Mouse (Mus musculus): ENCODE results near the gene Hfm1.

Hfm1 gene

DNA sequence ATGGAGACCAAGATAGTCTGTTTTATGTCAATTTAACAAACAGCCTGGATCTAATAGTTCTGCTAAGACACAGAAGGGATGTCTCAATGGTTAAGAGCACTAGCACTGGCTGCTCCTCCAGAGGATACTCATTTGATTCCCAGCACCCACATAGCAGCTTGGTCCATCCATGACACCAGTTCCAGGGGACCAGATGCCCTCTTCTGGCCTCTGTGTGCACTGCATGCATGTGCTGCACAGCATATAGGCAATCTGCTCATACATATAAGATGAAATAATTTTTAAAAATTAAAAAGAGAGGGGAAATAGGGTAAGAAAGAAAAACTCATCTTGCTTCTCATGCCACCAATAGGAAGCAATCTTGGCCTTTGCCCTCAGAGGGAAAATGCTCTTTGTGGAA, 79.1 kb downstream of the Hfm1 start:
- DNase-seq (ENCODE audit: low read depth, low spot score), result no peak

DNA sequence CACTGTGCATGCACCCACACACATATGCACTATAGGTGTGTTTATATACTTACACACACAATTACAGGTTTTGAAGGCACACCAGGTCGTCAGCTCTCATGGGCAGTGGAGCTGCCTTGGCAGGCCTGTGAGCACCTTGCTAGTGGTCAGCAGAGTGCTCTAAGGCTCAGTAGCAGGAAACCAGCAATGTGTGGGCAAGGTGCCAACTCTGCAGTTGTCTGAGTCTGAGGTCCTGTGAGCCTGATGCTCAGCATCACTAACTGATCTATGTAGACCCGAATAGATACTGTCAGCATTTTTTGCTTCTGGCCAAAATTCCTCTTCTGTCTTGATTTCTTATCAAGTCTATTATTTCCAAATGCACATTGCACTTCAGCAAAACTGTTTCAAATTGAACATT, 82.2 kb downstream of the Hfm1 start:
- DNase-seq (ENCODE audit: low read depth, low spot score), result no peak

DNA sequence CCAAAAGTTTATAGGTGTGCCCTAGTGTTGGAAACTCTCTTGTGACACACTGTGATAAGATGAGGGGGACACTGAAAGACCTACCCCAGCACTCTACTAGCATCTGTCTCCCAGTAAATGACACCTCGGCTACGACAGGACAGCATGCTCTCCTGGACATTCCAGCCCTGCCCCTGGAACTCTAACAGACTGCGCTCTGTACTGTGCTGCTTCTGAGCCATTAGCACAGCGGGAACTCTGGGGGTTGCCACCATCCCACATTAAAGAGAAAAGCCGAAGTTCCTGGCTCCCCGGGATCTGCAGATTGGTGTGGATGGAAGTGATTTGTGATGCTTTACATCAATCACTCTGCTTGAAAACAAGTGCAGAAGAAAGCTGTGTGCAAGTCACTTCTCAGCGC, 93.1 kb downstream of the Hfm1 start:
- DNase-seq (ENCODE audit: low read depth, low spot score), result no peak

DNA sequence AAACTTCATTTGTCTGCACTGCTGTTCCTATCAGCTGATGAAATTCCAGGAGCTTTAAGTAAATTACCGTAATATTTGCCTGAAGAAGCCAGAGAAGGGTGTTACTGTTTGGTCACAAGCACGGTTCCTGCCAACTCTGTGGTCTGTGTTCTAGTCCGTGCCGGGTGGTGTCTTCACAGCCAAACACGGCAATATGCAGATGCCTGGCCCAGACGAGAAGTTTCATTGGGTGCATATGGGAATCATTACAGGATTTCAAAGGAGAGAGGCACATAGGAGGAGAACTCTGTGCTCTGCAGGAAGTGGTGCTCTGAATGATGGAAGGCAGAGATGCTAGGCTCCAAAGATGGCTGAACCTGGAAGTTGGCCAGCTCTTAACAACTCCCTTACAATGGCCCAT, 94.7 kb downstream of the Hfm1 start:
- no peak for DNase-seq (ENCODE audit: low read depth, low spot score)

DNA sequence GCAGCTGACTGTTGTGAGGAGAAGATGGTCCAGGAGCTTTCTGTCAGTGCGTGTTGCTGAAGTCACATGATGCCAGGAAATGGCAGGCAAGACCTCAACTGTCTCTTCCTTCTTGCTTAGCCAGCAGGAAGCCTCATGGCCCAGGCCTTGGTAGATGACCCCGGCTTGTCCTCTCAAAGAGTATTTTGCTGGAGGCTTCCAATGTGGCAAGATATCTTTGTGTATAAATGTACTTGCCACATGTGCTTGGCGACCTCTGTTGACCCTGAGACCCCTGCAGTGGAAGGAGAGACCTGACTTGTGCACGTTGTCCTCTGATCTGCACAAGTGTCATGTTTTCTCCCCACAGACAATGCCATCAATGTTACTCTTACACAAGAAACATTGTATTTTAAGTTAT, 95.3 kb downstream of the Hfm1 start:
- DNase-seq (ENCODE audit: low read depth, low spot score), result no peak

DNA sequence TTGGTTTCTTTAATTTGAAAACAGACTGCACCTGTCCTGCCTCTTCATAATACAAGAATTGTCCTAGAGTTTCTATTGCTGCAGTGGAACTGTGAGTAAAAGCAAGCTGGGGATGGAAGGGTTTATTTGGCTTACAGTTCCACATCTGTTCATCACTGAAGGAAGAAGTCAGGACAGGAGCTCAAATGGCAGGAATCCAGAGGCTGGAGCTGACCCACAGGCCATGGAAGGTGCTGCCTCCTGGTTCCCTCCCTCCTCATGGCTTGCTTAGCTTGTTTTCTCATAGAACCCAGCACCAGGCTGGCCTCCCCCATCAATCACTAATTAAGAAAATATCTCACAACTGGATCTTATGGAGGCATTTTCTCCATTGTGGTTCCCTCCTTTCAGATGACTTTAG, 99.4 kb downstream of the Hfm1 start:
- no peak for DNase-seq (ENCODE audit: low read depth, low spot score)

DNA sequence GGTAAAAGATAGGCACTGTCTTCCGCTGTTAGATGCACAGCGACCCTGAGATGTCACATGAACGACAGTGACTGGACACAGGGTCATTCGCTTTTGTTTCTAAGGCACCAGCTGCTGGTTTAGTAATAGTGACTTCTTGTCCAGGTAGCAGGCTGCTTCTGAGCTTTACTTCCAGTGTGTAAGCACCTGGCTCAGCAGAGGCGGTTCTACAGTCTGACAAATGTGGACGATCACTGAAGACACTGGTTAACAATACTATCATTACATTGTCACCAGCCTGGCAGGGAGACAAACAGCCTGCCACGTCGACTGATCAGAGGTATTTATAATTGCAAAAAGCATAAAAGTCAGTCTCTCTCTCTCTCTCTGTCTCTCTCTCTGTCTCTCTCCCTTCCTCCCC, 100.1 kb downstream of the Hfm1 start:
- DNase-seq (ENCODE audit: low read depth, low spot score), result no peak

DNA sequence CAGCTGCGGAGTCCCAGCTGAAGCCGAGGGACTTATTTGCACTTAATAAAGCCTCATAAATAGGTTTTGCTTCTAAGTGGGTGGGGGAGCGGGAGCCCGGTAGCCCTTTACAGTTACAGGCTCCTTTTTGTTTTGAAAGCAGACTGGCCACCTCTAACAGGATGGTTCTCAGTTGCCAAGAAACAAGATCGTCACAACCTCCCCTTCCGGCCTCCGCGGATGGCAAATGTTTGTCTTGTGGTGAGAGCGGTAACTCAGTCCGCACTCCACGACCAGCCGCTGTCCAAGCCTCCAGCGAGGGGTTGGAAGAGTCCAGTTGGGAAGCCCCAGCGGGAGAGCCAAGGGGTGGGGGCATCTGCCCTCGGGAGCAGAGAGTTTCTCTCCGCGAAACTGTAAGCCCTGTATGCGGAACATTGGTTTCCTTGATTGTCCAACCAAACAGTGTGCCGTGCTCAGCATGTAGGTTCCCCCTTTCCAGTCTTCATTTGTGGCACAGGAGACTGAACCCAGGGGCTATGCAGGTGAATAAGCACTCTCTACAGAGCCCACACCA, 100.7 kb downstream of the Hfm1 start:
- no peak for DNase-seq (ENCODE audit: low read depth, low spot score)

DNA sequence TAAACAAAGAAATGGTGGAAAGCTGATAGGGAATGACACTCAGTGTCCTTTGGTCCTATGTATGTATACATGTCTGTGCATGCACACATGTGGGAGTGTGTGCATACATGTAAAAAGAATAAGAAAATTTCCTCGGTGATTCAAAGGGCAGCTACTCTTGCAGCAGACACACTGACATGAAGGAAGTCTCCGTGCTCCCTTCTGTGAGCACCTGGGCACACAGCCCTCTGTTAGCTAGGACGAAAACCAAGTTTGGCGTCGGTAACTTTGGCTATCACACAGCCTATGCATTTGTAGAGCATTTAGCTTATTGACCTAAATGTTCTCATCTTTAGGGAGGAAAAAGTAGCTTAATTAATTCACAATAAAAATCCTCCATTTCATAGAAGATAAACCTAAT, 101.4 kb downstream of the Hfm1 start:
- no peak for DNase-seq (ENCODE audit: low read depth, low spot score)

DNA sequence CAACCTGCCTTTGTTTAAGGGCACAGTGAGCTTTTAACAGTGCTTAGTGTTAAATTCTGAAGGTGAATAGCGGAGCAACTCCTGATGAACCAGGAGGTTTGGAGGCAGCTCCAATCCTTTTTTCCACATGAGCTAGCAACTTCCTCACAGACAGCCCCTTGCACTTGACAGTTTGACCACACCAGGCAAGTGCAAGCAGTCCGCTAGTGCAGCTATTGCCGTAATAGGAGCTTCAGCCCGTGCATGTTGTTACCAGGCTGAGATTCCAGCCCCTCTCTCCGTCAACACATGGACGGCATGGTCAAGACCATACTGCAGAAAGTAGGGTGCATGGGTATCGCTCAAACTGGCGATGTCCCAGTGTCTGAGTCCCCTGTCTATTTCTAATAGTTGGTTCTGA, 106.5 kb downstream of the Hfm1 start:
- no peak for DNase-seq (ENCODE audit: low read depth, low spot score)

DNA sequence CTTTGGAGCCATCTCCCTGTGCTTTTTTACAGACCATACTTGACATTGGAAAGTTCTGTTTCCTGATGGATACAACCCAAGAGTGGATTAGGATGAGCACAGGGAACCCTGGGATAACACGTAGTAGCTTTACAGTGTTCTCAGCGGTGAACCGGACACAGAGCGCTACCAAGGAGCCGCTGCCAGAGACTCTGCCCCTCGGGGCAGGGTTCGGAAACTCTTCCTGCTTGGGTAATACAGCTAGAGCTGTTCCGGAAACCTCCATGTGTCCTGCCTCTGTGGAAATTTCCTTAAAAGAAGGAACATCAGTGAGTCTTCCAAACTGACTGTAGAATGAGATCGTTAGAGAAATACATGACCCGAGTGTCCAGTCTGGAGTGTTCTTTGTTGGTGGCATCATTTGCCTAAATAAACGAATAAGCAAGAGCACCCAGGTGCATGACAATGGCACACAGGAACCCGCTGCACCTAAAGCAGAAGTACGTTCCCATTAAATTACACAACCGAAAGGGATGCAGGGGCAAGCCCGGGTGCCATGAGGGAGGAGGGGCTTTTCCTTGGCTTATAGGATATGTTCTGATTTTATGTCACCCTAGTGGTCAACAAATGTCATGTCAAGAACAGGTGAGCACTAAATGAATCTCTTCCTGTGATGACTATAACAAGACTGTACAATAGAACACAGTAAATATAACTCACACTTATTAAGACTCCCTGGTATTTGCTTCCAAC, 110.0 kb downstream of the Hfm1 start:
- DNase-seq (ENCODE audit: low read depth, low spot score), result peak; percentile 6

DNA sequence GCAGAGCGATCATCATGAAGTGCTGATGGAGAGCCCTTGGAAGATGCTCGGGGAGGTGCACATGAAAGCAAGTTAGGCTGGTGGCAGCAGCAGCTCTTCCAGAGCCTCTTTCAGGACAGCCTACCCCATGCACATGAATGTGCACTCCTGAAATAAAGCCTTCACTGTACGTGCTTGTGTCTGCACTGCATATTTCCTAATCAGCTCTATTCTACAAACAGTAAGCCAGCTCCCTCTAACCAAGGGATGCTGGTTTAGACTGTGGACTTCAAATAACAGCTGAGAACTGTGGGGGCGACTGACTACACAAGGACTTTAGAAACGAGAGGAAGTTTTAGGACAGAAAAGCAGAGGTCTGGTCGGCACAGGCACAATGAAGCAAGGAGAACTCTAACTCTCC, 111.5 kb downstream of the Hfm1 start:
- DNase-seq (ENCODE audit: low read depth, low spot score), result no peak

DNA sequence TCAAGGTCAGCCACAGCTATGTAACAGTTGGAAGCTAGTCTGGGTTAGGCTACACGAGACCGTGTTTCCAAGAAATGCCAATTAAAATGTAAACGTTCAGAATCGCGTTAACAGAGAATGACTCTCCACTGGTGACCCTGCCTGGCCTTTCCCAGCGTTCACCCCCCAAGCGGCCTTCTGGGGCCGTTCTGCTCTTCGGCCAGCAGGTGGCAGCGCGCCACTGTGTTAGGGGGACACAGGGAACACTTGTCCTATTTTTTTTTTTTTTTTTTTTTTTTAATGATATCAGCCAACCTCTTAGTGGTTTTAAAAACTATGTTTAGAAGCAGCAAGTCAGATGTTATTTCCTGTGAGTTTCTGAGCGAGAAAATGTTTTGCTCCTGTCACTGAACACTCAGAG, 123.0 kb downstream of the Hfm1 start:
- peak; percentile 81 for DNase-seq (ENCODE audit: low read depth, low spot score)

DNA sequence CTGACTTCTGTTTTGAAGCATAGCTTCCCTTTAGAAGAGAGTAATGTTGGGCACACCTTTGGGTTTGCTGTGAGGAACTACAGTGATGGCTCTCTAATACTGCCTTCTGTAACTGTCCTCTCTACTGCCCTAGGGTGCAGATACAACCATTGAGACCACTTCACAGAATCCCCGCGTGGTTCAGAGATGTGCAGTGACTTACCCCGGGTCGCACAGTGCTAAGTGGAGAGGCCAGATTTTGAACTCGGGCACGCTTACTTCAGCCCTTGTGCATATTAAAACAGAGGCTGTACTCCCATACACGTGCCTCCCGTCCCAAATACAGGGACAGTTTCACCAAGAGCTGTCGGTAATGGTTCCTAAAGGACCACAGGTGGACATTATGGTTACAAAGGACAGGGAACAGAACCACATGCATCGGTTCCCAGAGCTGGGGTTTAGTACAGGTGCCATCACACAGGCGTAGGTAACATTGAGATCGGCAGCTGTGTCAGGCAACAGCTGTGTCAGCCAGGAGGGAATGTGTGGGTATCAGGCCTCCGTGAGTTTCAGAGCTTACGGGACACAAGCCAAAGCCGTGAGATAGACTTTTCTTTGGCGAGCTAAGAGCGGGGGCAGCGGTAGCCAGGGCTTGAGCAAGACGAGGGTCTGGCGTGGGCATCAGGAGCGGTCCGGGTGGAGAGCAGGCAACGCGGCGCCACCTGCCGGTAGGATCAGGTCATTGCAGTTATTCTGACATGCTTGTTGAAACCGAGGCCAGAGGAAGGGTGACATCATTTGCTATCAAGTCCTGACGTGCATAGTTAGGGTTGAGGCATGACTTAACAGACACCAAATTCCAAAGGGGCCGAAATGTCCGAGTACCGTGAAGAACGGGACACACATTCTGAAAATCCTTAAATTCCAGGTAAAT, 124.0 kb downstream of the Hfm1 start:
- peak; percentile 89 for DNase-seq (ENCODE audit: low read depth, low spot score)

DNA sequence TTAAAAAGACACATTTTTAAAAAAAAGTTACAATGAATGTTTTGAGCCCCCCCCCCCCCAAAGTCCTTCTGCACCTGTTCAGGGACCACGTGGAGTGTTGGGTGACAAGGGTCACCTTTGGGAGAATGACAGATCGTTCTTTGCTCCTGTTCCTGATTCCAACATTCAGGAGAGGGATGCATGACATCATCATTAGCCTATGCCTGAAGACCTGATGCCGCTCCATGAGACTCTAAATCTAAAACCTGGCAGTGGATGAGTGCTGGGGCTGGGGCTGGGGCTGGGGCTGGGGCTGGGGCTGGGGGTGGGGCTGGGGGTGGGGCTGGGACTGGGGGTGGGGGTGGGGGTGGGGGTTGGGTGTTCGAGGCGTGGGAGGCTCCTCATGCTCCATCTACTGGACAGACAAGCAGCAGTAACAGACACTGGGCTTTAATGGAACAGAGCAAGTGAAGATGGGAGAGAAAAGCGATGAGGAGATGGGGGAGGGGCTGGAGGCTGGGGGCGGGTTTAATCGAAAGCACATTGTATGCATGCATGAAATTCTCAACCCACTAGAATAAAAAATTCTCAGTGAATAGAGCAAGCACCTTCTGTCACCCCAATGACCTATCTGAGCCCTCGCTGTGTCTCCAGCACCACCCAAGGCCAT, 124.8 kb downstream of the Hfm1 start:
- DNase-seq (ENCODE audit: low read depth, low spot score), result no peak

DNA sequence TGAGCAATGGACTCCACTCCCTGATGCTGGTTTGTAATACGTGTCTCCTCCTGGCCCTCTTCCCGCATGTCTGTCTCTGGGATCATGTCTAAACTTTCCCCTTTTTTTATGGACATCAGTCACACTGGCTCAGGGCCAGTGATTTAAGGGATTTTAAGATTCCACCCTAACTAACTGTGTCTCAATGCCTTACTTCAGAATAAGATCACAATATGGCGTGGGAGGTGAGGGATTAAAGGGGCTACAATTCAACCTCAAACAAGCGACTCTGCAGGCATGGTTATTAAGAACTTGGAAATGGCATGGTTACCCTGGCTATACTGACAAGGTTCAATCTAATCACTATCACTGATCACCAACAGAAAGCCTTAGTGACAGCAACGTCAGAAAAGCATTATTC, 128.2 kb downstream of the Hfm1 start:
- no peak for DNase-seq (ENCODE audit: low read depth, low spot score)

DNA sequence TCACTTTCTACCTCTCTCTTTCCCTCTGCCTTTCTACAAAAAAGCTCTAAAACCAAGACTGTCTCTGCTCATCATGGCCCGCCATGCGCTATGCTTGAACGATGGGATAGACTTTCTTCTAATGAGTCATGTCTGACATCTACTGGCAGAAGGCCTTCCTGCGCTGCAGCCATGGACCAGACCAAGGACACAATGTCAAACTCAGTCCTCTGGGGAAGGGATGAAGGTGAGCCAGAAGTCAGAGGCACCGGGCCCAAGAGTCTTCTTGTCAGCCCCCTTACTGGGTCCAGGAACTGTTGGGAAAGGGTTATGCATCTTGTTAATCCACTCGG, 134.9 kb downstream of the Hfm1 start:
- no peak for DNase-seq (ENCODE audit: low read depth, low spot score)

DNA sequence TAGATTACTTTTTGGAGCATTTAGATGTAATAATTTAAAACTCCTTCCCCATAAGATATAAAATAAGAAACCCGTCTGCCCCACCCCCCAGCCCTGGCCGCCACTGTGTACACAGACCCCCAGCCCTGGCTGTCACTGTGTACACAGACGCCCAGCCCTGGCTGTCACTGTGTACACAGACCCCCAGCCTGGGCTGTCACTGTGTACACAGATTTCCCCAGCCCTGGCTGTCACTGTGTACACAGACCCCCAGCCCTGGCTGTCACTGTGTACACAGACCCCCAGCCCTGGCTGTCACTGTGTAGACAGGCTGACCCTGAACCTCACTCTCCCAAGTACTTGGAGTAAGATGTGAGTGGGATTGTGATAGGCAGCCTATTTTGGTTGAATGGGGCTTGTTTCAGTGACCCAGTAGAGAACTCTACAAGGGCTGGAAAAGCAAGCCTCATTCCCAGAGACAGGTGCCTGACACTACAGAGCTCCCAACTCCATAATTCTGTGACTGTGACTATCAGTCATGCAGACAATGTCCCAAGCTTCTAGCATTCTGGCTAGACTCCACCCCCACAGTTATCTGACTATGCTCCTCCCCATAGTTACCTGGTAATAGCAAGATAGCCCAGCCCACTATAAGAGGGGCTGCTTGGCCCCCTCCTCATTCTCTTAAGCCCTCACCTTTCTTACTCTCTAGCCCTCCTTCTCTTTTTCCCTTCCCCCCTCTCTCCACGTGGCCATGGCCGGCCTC, 135.5 kb downstream of the Hfm1 start:
- DNase-seq (ENCODE audit: low read depth, low spot score), result no peak

All from A20 (cell line).